15 mouse cellular contexts compared by ENCODE assay signal in the genomic region with DNA sequence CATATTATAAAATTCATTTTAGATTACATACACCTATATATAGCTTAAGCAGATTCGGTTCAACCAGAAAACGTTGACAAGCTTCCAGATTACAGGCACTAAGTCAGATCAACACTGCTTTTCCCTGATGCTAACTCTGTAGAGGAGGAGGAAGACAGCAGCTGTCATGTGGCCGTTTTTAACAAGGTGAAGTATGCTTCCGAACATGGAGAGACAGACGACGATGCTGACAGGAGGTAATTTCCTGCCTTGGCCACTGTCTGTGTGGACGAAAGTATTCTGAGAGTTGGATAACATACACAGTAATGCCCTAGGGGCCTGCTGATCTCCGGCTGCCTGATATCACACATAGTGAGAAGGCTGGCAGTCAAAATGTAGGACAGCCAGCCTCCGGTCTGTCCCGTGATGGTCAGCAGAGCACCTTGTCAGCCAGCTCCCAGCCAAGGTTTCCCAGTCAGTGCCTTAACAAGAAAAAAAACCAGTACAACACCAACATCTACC. TPM values are rescaled to one million over a fixed set of nuclear protein-coding genes. Genes with fewer than 3 reads are reported as not detected.
DNase-seq lines count a peak whose midpoint lies in the region; ATAC-seq and TF ChIP-seq lines count a peak whose summit lies in the region.
"Had no signal": no experiment of that assay in that cellular context is flagged by ENCODE, and none has a peak within 500 bp of the region (broad histone marks: within the 10 kb centered on the region; RNA-seq: fewer than 3 reads in every experiment).

No protein-coding gene starts in this region.

- H3K4me2 ChIP-seq in heart, embryonic 16.5 days (ENCODE audit: low read depth, low read length), result peak overlapping the region; percentile 50; the same call in 1 of the 2 replicates
- H3K4me2 ChIP-seq: embryonic facial prominence, embryonic 13.5 days; forebrain, embryonic 12.5 days; lung, embryonic 14.5 days had no signal

- H3K27me3 ChIP-seq in cerebellum, adult 2 months (ENCODE audit: control insufficient read depth, insufficient read depth, low read length), result no peaks in the 10 kb centered on the region
- H3K27me3 ChIP-seq in heart, adult 2 months (ENCODE audit: control insufficient read depth, insufficient read depth, low read length), result no peaks in the 10 kb centered on the region
- no peaks in the 10 kb centered on the region for H3K27me3 ChIP-seq in heart, embryonic 16.5 days (ENCODE audit: control insufficient read depth, insufficient read depth, low read length)
- no peaks in the 10 kb centered on the region for H3K27me3 ChIP-seq in forebrain, embryonic 10.5 days (ENCODE audit: poor library complexity, severe bottlenecking)
- H3K27me3 ChIP-seq: embryonic facial prominence, embryonic 13.5 days; forebrain, embryonic 12.5 days had no signal

- H3K27ac ChIP-seq in cerebellum, adult 2 months (ENCODE audit: insufficient read depth, low read length), result peak overlapping the region; percentile 17; the same call in 1 of the 2 replicates
- peak overlapping the region; percentile 77 for H3K27ac ChIP-seq in heart, adult 2 months
- peak overlapping the region; percentile 91 for H3K27ac ChIP-seq in heart, embryonic 16.5 days (ENCODE audit: low read length)
- no peak overlapping the region for H3K27ac ChIP-seq in forebrain, embryonic 10.5 days
- H3K27ac ChIP-seq: embryonic facial prominence, embryonic 13.5 days; forebrain, embryonic 12.5 days; layer of hippocampus, adult 2 months had no signal

- DNase-seq in embryo, embryonic 10 days (ENCODE audit: low spot score), result peak; percentile 19
- no peak for DNase-seq in embryo, embryonic 11 days
- DNase-seq in cerebellum, adult 2 months, result peak; percentile 56 to 78
- DNase-seq in heart, adult 2 months, result peak; percentile 54 to 77
- no peak for DNase-seq in left cerebral cortex, adult 9 months (ENCODE audit: low spot score in 2 of 2)
- no peak for DNase-seq in kidney, postnatal 14 days
- DNase-seq in forebrain, embryonic 10.5 days (ENCODE audit: extremely low spot score, low spot score), result no peak
- DNase-seq: lung, embryonic 14.5 days had no signal

- WGBS in cerebellum, adult 2 months, result 11% methylated on average over 10 of the region's 10 CpGs
- WGBS in heart, adult 2 months, result 9% methylated on average over 10 of the region's 10 CpGs
- 14% methylated on average over 10 of the region's 10 CpGs for whole genome bisulfite sequencing in heart, embryonic 16.5 days
- 80% methylated on average over 10 of the region's 10 CpGs for WGBS in forebrain, embryonic 10.5 days

- H3K9me3 ChIP-seq in heart, embryonic 16.5 days (replicated peaks; ENCODE audit: control insufficient read depth, low read length), result no peaks in the 10 kb centered on the region; the same call in 1 of the 2 replicates
- no peaks in the 10 kb centered on the region for H3K9me3 ChIP-seq in forebrain, embryonic 10.5 days
- H3K9me3 ChIP-seq: embryonic facial prominence, embryonic 13.5 days; forebrain, embryonic 12.5 days had no signal

- H3K4me1 ChIP-seq in cerebellum, adult 2 months (ENCODE audit: control insufficient read depth, insufficient read depth, low read length), result peaks cover 4% of the 10 kb centered on the region; the same call in 1 of the 2 replicates
- H3K4me1 ChIP-seq in heart, adult 2 months (ENCODE audit: control insufficient read depth, insufficient read depth, low read length), result peaks cover under 1% of the 10 kb centered on the region; the same call in 1 of the 2 replicates
- H3K4me1 ChIP-seq in heart, embryonic 16.5 days (ENCODE audit: control insufficient read depth, insufficient read depth, low read length), result peaks cover 19% of the 10 kb centered on the region
- no peaks in the 10 kb centered on the region for H3K4me1 ChIP-seq in forebrain, embryonic 10.5 days
- H3K4me1 ChIP-seq: embryonic facial prominence, embryonic 13.5 days; forebrain, embryonic 12.5 days had no signal

- H3K9ac ChIP-seq in heart, adult 2 months (ENCODE audit: low read depth, low read length), result no peak overlapping the region
- peak overlapping the region; percentile 49 for H3K9ac ChIP-seq in heart, embryonic 16.5 days (ENCODE audit: low read length)
- H3K9ac ChIP-seq: embryonic facial prominence, embryonic 13.5 days; forebrain, embryonic 12.5 days; lung, embryonic 14.5 days had no signal

- H3K36me3 ChIP-seq in heart, adult 2 months (ENCODE audit: control insufficient read depth, insufficient read depth, low read length), result no peaks in the 10 kb centered on the region
- no peaks in the 10 kb centered on the region for H3K36me3 ChIP-seq in heart, embryonic 16.5 days (ENCODE audit: control insufficient read depth, insufficient read depth)
- no peaks in the 10 kb centered on the region for H3K36me3 ChIP-seq in forebrain, embryonic 10.5 days (replicated peaks)
- H3K36me3 ChIP-seq: embryonic facial prominence, embryonic 13.5 days; forebrain, embryonic 12.5 days had no signal

- no peak for TF ChIP-seq POLR2A in cerebellum, adult 2 months (IDR thresholded peaks at IDR 0.05; ENCODE audit: borderline replicate concordance, insufficient read depth, low read length)
- no peak for TF ChIP-seq POLR2A in heart, adult 2 months (IDR thresholded peaks at IDR 0.05; ENCODE audit: insufficient read depth, low read depth, low read length)

- ATAC-seq in heart, embryonic 16.5 days (replicated peaks; ENCODE audit: extremely low read depth, insufficient read depth, low FRiP score), result peak; percentile 89
- ATAC-seq: inflammation-experienced regulatory T-cells, adult 6 months; midbrain, embryonic 16.5 days; Patski had no signal

- no peak overlapping the region for H3K4me3 ChIP-seq in cerebellum, adult 2 months (replicated peaks; ENCODE audit: insufficient read depth, low read depth, low read length)
- H3K4me3 ChIP-seq in heart, adult 2 months, result no peak overlapping the region
- peak overlapping the region; percentile 10; the same call in 1 of the 2 replicates for H3K4me3 ChIP-seq in heart, embryonic 16.5 days (ENCODE audit: low read length)
- H3K4me3 ChIP-seq in forebrain, embryonic 10.5 days, result no peak overlapping the region
- H3K4me3 ChIP-seq: embryonic facial prominence, embryonic 13.5 days; forebrain, embryonic 12.5 days; layer of hippocampus, adult 2 months had no signal

- H3K79me2 ChIP-seq in heart, adult 2 months (replicated peaks; ENCODE audit: control insufficient read depth, insufficient read depth, low read length), result no peaks in the 10 kb centered on the region

- intact Hi-C loops in heart, adult 2 months (cut with DNase I), result no loop called here

- TF ChIP-seq CTCF in cerebellum, adult 2 months (IDR thresholded peaks at IDR 0.05; ENCODE audit: borderline replicate concordance, insufficient read depth, low read depth, low read length), result no peak
- TF ChIP-seq CTCF in heart, adult 2 months (IDR thresholded peaks at IDR 0.05), result no peak

- peak; percentile 96 for TF ChIP-seq EP300 in heart, adult 2 months (IDR thresholded peaks at IDR 0.05; ENCODE audit: insufficient read depth, low read depth, low read length)

RNA-seq across cellular contexts. Expression of a gene that starts 17.3 kb away (rescaled TPM):
- polyA plus RNA-seq in cerebellum, adult 2 months (2012; rRNA removed), result 20.4 and 23.1 TPM in 2 replicates
- 100 to 1,000 TPM in 1 of 2 experiments, 10 to 100 TPM in 1; 92.3 to 110 TPM for total RNA-seq in heart, adult 2 months (2021)
- 74.6 and 85.7 TPM in 2 replicates for polyA plus RNA-seq in heart, adult 2 months (2012; rRNA removed)
- polyA plus RNA-seq in heart, embryonic 16.5 days (2015; fragmentation: Nextera tagmentation; extraction: Ambion mirVana), result 51.6 and 55.3 TPM in 2 replicates
- 15.7 and 18.4 TPM in 2 replicates for polyA plus RNA-seq in forebrain, embryonic 10.5 days (2016; fragmentation: Nextera tagmentation; extraction: Ambion mirVana)

RNA-seq across cellular contexts. Expression of a gene that starts 20.1 kb away (rescaled TPM):
- 421 and 429 TPM in 2 replicates for polyA plus RNA-seq in cerebellum, adult 2 months (2012; rRNA removed)
- 100 to 1,000 TPM; 363 to 378 TPM for total RNA-seq in heart, adult 2 months (2021)
- 169 and 248 TPM in 2 replicates for polyA plus RNA-seq in heart, adult 2 months (2012; rRNA removed)
- 455 and 485 TPM in 2 replicates for polyA plus RNA-seq in heart, embryonic 16.5 days (2015; fragmentation: Nextera tagmentation; extraction: Ambion mirVana)
- polyA plus RNA-seq in forebrain, embryonic 10.5 days (2016; fragmentation: Nextera tagmentation; extraction: Ambion mirVana), result 300 TPM in 2 replicates

Comparison
In these comparisons a context has a peak if more than half of its experiments do, and no peak if none do; other contexts are left out.
1. DNase-seq: peak in embryo, embryonic 10 days (single experiment), cerebellum, adult 2 months (2 of 2) and heart, adult 2 months (2 of 2); none in embryo, embryonic 11 days (single experiment), left cerebral cortex, adult 9 months (0 of 2), kidney, postnatal 14 days (single experiment) and forebrain, embryonic 10.5 days (single experiment).